Mouse (Mus musculus) embryonic facial prominence, embryonic 11.5 days (tissue): ENCODE measurements around the gene Nbea. TPM values are rescaled to one million over a fixed set of nuclear protein-coding genes. Genes with fewer than 3 reads are reported as not detected.

Experiments used
- ATAC-seq: fragments of 200-750 bp; cut with Nextera tagmentation; replicated peaks from 2 replicates; pipeline ENCODE4 v1.8.0; 2017; ENCODE audit warnings: low read depth; ENCODE audit not compliant: insufficient number of reproducible peaks, low FRiP score, low TSS enrichment
- DNase-seq: peaks from one replicate; pipeline ENCODE4 v3.0.0-alpha.2; 2015; ENCODE audit warnings: low spot score
- H3K27ac ChIP-seq: fragments of 300-500 bp; sonication (generic); replicated peaks from 2 replicates; pipeline ENCODE4 v1.5.1; 2014; ENCODE audit warnings: mild to moderate bottlenecking, low read depth, low read length, control low read depth
- H3K27me3 ChIP-seq: fragments of 300-500 bp; sonication (generic); 2 replicates; pipeline ENCODE4 v1.6.1; 2014; ENCODE audit warnings: mild to moderate bottlenecking, low read length, moderate library complexity, mixed read lengths; ENCODE audit not compliant: control insufficient read depth, insufficient read depth
- H3K36me3 ChIP-seq: fragments of 300-500 bp; sonication (generic); replicated peaks from 2 replicates; pipeline ENCODE4 v1.6.1; 2014; ENCODE audit warnings: low read depth, mild to moderate bottlenecking, low read length, moderate library complexity, mixed read lengths; ENCODE audit not compliant: control insufficient read depth, insufficient read depth
- H3K4me1 ChIP-seq: fragments of 300-500 bp; sonication (generic); 2 replicates; pipeline ENCODE4 v1.6.1; 2014; ENCODE audit warnings: low read length, mixed read lengths; ENCODE audit not compliant: control insufficient read depth, insufficient read depth
- H3K4me2 ChIP-seq: fragments of 300-500 bp; sonication (generic); 2 replicates; pipeline ENCODE4 v1.6.1; 2014; ENCODE audit warnings: low read depth, mild to moderate bottlenecking, control low read depth, low read length, moderate library complexity
- H3K4me3 ChIP-seq: fragments of 300-500 bp; sonication (generic); 2 replicates; pipeline ENCODE4 v1.5.1; 2014; ENCODE audit warnings: low read depth, low read length, control low read depth
- H3K9ac ChIP-seq: fragments of 300-500 bp; sonication (generic); replicated peaks from 2 replicates; pipeline ENCODE4 v1.6.1; 2014; ENCODE audit warnings: mild to moderate bottlenecking, control low read depth, low read length
- H3K9me3 ChIP-seq: fragments of 300-500 bp; sonication (generic); replicated peaks from 2 replicates; pipeline ENCODE4 v1.6.1; 2016; ENCODE audit warnings: mild to moderate bottlenecking, low read length, inconsistent platforms, mixed read lengths; ENCODE audit not compliant: control insufficient read depth
- WGBS: fragments of 180-500 bp; shearing (Covaris S2); extraction: QIAGEN DNeasy Blood & Tissue Kit; methylation state at CpG from one replicate; pipeline ENCODE4 v1.1.7; 2014; 5-methylcytosine and 5-hydroxymethylcytosine counted together
- polyA plus RNA-seq: library from polyadenylated mRNA; unstranded; fragments of >200 nt; fragmentation: Nextera tagmentation; extraction: Ambion mirVana; gene quantifications from 2 replicates; pipeline ENCODE4 v1.2.1, GENCODE M21; 2014

Gene Nbea
- polyA plus RNA-seq, 1 experiment from 2014 or later: 22.6 TPM

- 0 out of 2 replicates have a peak, but pooled peaks have one; percentile 39 for ATAC-seq
- 39% methylated on average over 8 of the region's 8 CpGs for WGBS
Observed at GRCm38 (mm10) chr3:55730142-55730541, 453.4 kb downstream of the Nbea start.

GRCm38 (mm10) chr3:55714260-55714659, 469.2 kb downstream of the Nbea start:
- Histone ChIP-seq H3K9ac (no peak overlapping the region), H3K4me3 (no peak overlapping the region), H3K9me3 (no peaks in the 10 kb centered on the region), H3K4me1 (no peaks in the 10 kb centered on the region), H3K27me3 (no peaks in the 10 kb centered on the region), H3K36me3 (no peaks in the 10 kb centered on the region), H3K4me2 (no peak overlapping the region), H3K27ac (no peak overlapping the region)
- WGBS: 88% methylated on average over 6 of the region's 6 CpGs
- DNase-seq (no peak), ATAC-seq (no peak)

More at GRCm38 (mm10) chr3:55730142-55730541, 453.4 kb downstream of the Nbea start:
- Histone ChIP-seq H3K36me3 (no peaks in the 10 kb centered on the region), H3K4me2 (no peak overlapping the region), H3K4me3 (no peak overlapping the region), H3K9me3 (no peaks in the 10 kb centered on the region), H3K4me1 (no peaks in the 10 kb centered on the region), H3K27me3 (no peaks in the 10 kb centered on the region), H3K9ac (no peak overlapping the region), H3K27ac (no peak overlapping the region)
- no peak for DNase-seq

GRCm38 (mm10) chr3:55713856-55714255, 469.6 kb downstream of the Nbea start:
- no peaks in the 10 kb centered on the region for H3K9me3 ChIP-seq
- no peaks in the 10 kb centered on the region for H3K4me1 ChIP-seq
- 89% methylated on average over 3 of the region's 3 CpGs for WGBS
- H3K4me3 ChIP-seq: no peak overlapping the region
- no peaks in the 10 kb centered on the region for H3K27me3 ChIP-seq
- no peak overlapping the region for H3K4me2 ChIP-seq
- H3K9ac ChIP-seq: no peak overlapping the region
- no peak for DNase-seq
- H3K27ac ChIP-seq: no peak overlapping the region
- H3K36me3 ChIP-seq: no peaks in the 10 kb centered on the region
- ATAC-seq: no peak

- Histone ChIP-seq H3K36me3 (no peaks in the 10 kb centered on the region), H3K4me1 (no peaks in the 10 kb centered on the region), H3K27ac (no peak overlapping the region), H3K4me3 (no peak overlapping the region), H3K4me2 (no peak overlapping the region), H3K9me3 (no peaks in the 10 kb centered on the region), H3K9ac (no peak overlapping the region), H3K27me3 (no peaks in the 10 kb centered on the region)
- 89% methylated on average over 4 of the region's 4 CpGs for WGBS
- no peak for ATAC-seq
- DNase-seq: no peak
Observed at GRCm38 (mm10) chr3:55710300-55710699, 473.2 kb downstream of the Nbea start.

- H3K4me3 ChIP-seq: no peak overlapping the region
- WGBS: 91% methylated on average over 6 of the region's 6 CpGs
- no peaks in the 10 kb centered on the region for H3K9me3 ChIP-seq
- H3K4me1 ChIP-seq: no peaks in the 10 kb centered on the region
- no peak overlapping the region for H3K4me2 ChIP-seq
- H3K27me3 ChIP-seq: no peaks in the 10 kb centered on the region
- H3K36me3 ChIP-seq: no peaks in the 10 kb centered on the region
- ATAC-seq: no peak
- no peak overlapping the region for H3K9ac ChIP-seq
- no peak for DNase-seq
- no peak overlapping the region for H3K27ac ChIP-seq
Observed at GRCm38 (mm10) chr3:55701632-55702031, 481.9 kb downstream of the Nbea start.

- no peaks in the 10 kb centered on the region for H3K36me3 ChIP-seq
- H3K4me3 ChIP-seq: no peak overlapping the region
- no peaks in the 10 kb centered on the region for H3K4me1 ChIP-seq
- H3K27ac ChIP-seq: no peak overlapping the region
- ATAC-seq: no peak
- 93% methylated on average over 2 of the region's 2 CpGs for WGBS
- H3K9me3 ChIP-seq: no peaks in the 10 kb centered on the region
- H3K9ac ChIP-seq: no peak overlapping the region
- DNase-seq: no peak
- H3K4me2 ChIP-seq: no peak overlapping the region
- no peaks in the 10 kb centered on the region for H3K27me3 ChIP-seq
Observed at GRCm38 (mm10) chr3:55697174-55697573, 486.3 kb downstream of the Nbea start.

GRCm38 (mm10) chr3:55693073-55693472, 490.4 kb downstream of the Nbea start:
- Histone ChIP-seq H3K36me3 (no peaks in the 10 kb centered on the region), H3K4me3 (no peak overlapping the region), H3K27ac (no peak overlapping the region), H3K9ac (no peak overlapping the region), H3K4me2 (no peak overlapping the region), H3K4me1 (no peaks in the 10 kb centered on the region), H3K9me3 (no peaks in the 10 kb centered on the region), H3K27me3 (no peaks in the 10 kb centered on the region)
- DNase-seq (no peak), ATAC-seq (no peak)
- 68% methylated on average over 4 of the region's 4 CpGs for WGBS

GRCm38 (mm10) chr3:55688098-55688497, 495.4 kb downstream of the Nbea start:
- no peaks in the 10 kb centered on the region for H3K36me3 ChIP-seq
- no peak overlapping the region for H3K4me2 ChIP-seq
- WGBS: 59% methylated on average over 1 of the region's 1 CpGs
- ATAC-seq (no peak), DNase-seq (no peak)
- peaks cover 2% of the 10 kb centered on the region for H3K4me1 ChIP-seq
- no peak overlapping the region for H3K4me3 ChIP-seq
- H3K9ac ChIP-seq: no peak overlapping the region
- no peaks in the 10 kb centered on the region for H3K9me3 ChIP-seq
- no peaks in the 10 kb centered on the region for H3K27me3 ChIP-seq
- no peak overlapping the region for H3K27ac ChIP-seq
